ENCODE assay signal across 13 mouse cellular contexts in the genomic region with DNA sequence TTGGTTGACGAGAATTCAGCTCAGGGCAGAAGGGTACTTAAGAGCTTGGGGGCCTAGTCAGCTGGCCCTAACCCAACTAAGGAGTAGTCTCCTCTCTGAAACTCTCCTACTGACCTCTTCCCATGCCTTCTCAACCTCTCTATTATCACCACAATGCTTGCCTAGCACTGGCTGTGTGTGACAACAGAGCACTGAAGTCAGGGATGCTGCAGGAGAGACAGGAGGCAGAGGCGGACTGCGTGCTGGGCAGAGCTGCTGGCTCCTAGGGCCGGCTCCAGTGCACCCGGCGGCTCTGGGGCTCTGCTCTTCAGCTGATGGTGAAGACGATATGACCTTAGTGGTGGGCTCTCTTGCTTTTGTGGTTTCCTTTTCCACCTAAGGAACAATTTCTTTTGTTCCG.
DNase-seq lines count a peak whose midpoint lies in the region; ATAC-seq and TF ChIP-seq lines count a peak whose summit lies in the region.
"Had no signal": no experiment of that assay in that cellular context is flagged by ENCODE, and none has a peak within 500 bp of the region (broad histone marks: within the 10 kb centered on the region; RNA-seq: fewer than 3 reads in every experiment).

No protein-coding gene starts in this region.

- DNase-seq in heart, embryonic 10.5 days (ENCODE audit: low spot score), result no peak
- DNase-seq in MEL (ENCODE audit: low read depth, low spot score), result peak; percentile 86
- DNase-seq in thymus, postnatal 0 days (ENCODE audit: low spot score), result peak; percentile 40
- DNase-seq in right cerebral cortex, postnatal 14 days, result no peak
- no peak for DNase-seq in frontal cortex, adult 2 months (ENCODE audit: extremely low spot score in 1 of 2, low spot score in 1 of 2)
- DNase-seq: cerebellum, adult 18-20 months; kidney, adult 8-10 months; lung, adult 2 months had no signal

- no peak for TF ChIP-seq CTCF in MEL (IDR thresholded peaks at IDR 0.05 in 2 of 3, conservative IDR thresholded peaks at IDR 0.05 in 1 of 3; ENCODE audit: control insufficient read depth in 1 of 3, insufficient read depth in 1 of 3, low read depth in 2 of 3, low read length in 3 of 3, poor library complexity in 1 of 3, severe bottlenecking in 1 of 3)

- 0 out of 2 replicates have a peak, but pooled peaks cover 8% of the 10 kb centered on the region for H3K27me3 ChIP-seq in heart, embryonic 10.5 days (ENCODE audit: insufficient read depth, poor library complexity, severe bottlenecking)
- no peaks in the 10 kb centered on the region for H3K27me3 ChIP-seq in heart, embryonic 11.5 days (ENCODE audit: control insufficient read depth, insufficient read depth, low read length)
- no peaks in the 10 kb centered on the region for H3K27me3 ChIP-seq in MEL (ENCODE audit: control insufficient read depth in 1 of 2, insufficient read depth in 2 of 2, low read length in 2 of 2)
- H3K27me3 ChIP-seq in liver, embryonic 12.5 days (replicated peaks), result no peaks in the 10 kb centered on the region
- H3K27me3 ChIP-seq in forebrain, embryonic 13.5 days, result no peaks in the 10 kb centered on the region
- H3K27me3 ChIP-seq: hindbrain, embryonic 15.5 days had no signal

- TF ChIP-seq RAD21 in MEL (IDR thresholded peaks at IDR 0.05; ENCODE audit: low read depth, low read length), result no peak

- no peak overlapping the region for H3K4me2 ChIP-seq in heart, embryonic 11.5 days
- peak overlapping the region; percentile 11; the same call in 1 of the 2 replicates for H3K4me2 ChIP-seq in liver, embryonic 12.5 days
- H3K4me2 ChIP-seq in forebrain, embryonic 13.5 days, result no peak overlapping the region
- H3K4me2 ChIP-seq: hindbrain, embryonic 15.5 days had no signal

- peak overlapping the region; percentile 54; the same call in 1 of the 2 replicates for H3K27ac ChIP-seq in heart, embryonic 10.5 days
- H3K27ac ChIP-seq in heart, embryonic 11.5 days (ENCODE audit: low read depth, low read length), result no peak overlapping the region
- H3K27ac ChIP-seq in MEL (ENCODE audit: control insufficient read depth, low read depth, low read length), result peak overlapping the region; percentile 93
- peak overlapping the region; percentile 83 for H3K27ac ChIP-seq in liver, embryonic 12.5 days
- no peak overlapping the region for H3K27ac ChIP-seq in forebrain, embryonic 13.5 days
- H3K27ac ChIP-seq: hindbrain, embryonic 15.5 days had no signal

- no peak overlapping the region for H3K9ac ChIP-seq in heart, embryonic 11.5 days (ENCODE audit: low read depth, low read length)
- peak overlapping the region; percentile 66 for H3K9ac ChIP-seq in MEL (ENCODE audit: control insufficient read depth, low read depth, low read length, poor library complexity, severe bottlenecking)
- H3K9ac ChIP-seq in liver, embryonic 12.5 days, result no peak overlapping the region; the same call in 1 of the 2 replicates
- no peak overlapping the region for H3K9ac ChIP-seq in forebrain, embryonic 13.5 days
- H3K9ac ChIP-seq: hindbrain, embryonic 15.5 days had no signal

- TF ChIP-seq POLR2A in MEL (IDR thresholded peaks at IDR 0.05; ENCODE audit: control insufficient read depth in 1 of 2, insufficient read depth in 1 of 2, low read depth in 1 of 2, low read length in 2 of 2, poor library complexity in 1 of 2), result peak; percentile 27 to 54; a peak in 1 of 4 replicates

- no peaks in the 10 kb centered on the region for H3K9me3 ChIP-seq in heart, embryonic 10.5 days
- H3K9me3 ChIP-seq in heart, embryonic 11.5 days (replicated peaks; ENCODE audit: control insufficient read depth, low read length), result no peaks in the 10 kb centered on the region
- no peaks in the 10 kb centered on the region for H3K9me3 ChIP-seq in MEL (replicated peaks; ENCODE audit: insufficient read depth, low read length)
- H3K9me3 ChIP-seq in liver, embryonic 12.5 days (replicated peaks), result no peaks in the 10 kb centered on the region
- H3K9me3 ChIP-seq in forebrain, embryonic 13.5 days (replicated peaks), result no peaks in the 10 kb centered on the region
- H3K9me3 ChIP-seq: hindbrain, embryonic 15.5 days had no signal

- ATAC-seq in heart, embryonic 11.5 days (replicated peaks; ENCODE audit: insufficient number of reproducible peaks, low FRiP score, low TSS enrichment), result no peak
- no peak for ATAC-seq in liver, embryonic 12.5 days
- no peak for ATAC-seq in forebrain, embryonic 13.5 days

- H3K4me3 ChIP-seq in heart, embryonic 10.5 days, result no peak overlapping the region
- no peak overlapping the region for H3K4me3 ChIP-seq in heart, embryonic 11.5 days (ENCODE audit: low read depth, low read length)
- H3K4me3 ChIP-seq in MEL (ENCODE audit: control insufficient read depth in 1 of 2, insufficient read depth in 1 of 2, low read depth in 2 of 2, low read length in 2 of 2), result peak overlapping the region in 1 of 2 experiments; percentile 4; a peak in 1 of 4 replicates
- no peak overlapping the region for H3K4me3 ChIP-seq in liver, embryonic 12.5 days
- H3K4me3 ChIP-seq in forebrain, embryonic 13.5 days, result no peak overlapping the region
- H3K4me3 ChIP-seq: hindbrain, embryonic 15.5 days; layer of hippocampus, adult 2 months had no signal

- H3K79me2 ChIP-seq in MEL (ENCODE audit: control insufficient read depth, insufficient read depth, low read length, poor library complexity), result peaks cover 9% of the 10 kb centered on the region

- TF ChIP-seq EP300 in MEL (IDR thresholded peaks at IDR 0.05; ENCODE audit: low read depth in 1 of 2, low read length in 2 of 2), result no peak

- H3K36me3 ChIP-seq in heart, embryonic 10.5 days, result no peaks in the 10 kb centered on the region
- no peaks in the 10 kb centered on the region for H3K36me3 ChIP-seq in heart, embryonic 11.5 days (ENCODE audit: control insufficient read depth, insufficient read depth, low read length)
- H3K36me3 ChIP-seq in MEL (ENCODE audit: control insufficient read depth in 1 of 2, insufficient read depth in 2 of 2, low read length in 2 of 2), result peaks cover 0 to 54% of the 10 kb centered on the region in 2 experiments; a peak in 2 of 4 replicates
- no peaks in the 10 kb centered on the region for H3K36me3 ChIP-seq in liver, embryonic 12.5 days
- H3K36me3 ChIP-seq in forebrain, embryonic 13.5 days (ENCODE audit: poor library complexity, severe bottlenecking), result no peaks in the 10 kb centered on the region
- H3K36me3 ChIP-seq: hindbrain, embryonic 15.5 days had no signal

- WGBS in heart, embryonic 10.5 days, result 60% methylated on average over 8 of the region's 8 CpGs
- whole genome bisulfite sequencing in heart, embryonic 11.5 days (ENCODE audit: insufficient replicate concordance), result 60% methylated on average over 8 of the region's 8 CpGs
- 33% methylated on average over 8 of the region's 8 CpGs for WGBS in liver, embryonic 12.5 days (ENCODE audit: insufficient replicate concordance)
- 75% methylated on average over 8 of the region's 8 CpGs for WGBS in forebrain, embryonic 13.5 days

- H3K4me1 ChIP-seq in heart, embryonic 10.5 days, result peaks cover 41% of the 10 kb centered on the region
- H3K4me1 ChIP-seq in heart, embryonic 11.5 days (ENCODE audit: control insufficient read depth, insufficient read depth, low read length), result peaks cover 17% of the 10 kb centered on the region
- H3K4me1 ChIP-seq in MEL (ENCODE audit: control insufficient read depth in 1 of 2, insufficient read depth in 2 of 2, low read length in 2 of 2), result peaks cover 19 to 72% of the 10 kb centered on the region in 2 experiments
- H3K4me1 ChIP-seq in liver, embryonic 12.5 days, result peaks cover 96% of the 10 kb centered on the region
- H3K4me1 ChIP-seq in forebrain, embryonic 13.5 days, result peaks cover 17% of the 10 kb centered on the region; the same call in 1 of the 2 replicates

TF ChIP-seq in MEL, 35 proteins besides CTCF, POLR2A, EP300 and RAD21:
- TF ChIP-seq HCFC1 (IDR thresholded peaks at IDR 0.05; ENCODE audit: low read depth, low read length) (no peak), TAL1 (IDR thresholded peaks at IDR 0.05; ENCODE audit: low read length) (peak; percentile 29; the same call in 1 of the 2 replicates), GABPA (IDR thresholded peaks at IDR 0.05; ENCODE audit: low read depth, low read length) (no peak), TBP (IDR thresholded peaks at IDR 0.05; ENCODE audit: low read depth, low read length) (peak; percentile 79), ZNF384 (IDR thresholded peaks at IDR 0.05; ENCODE audit: low read depth, low read length) (no peak), GATA1 (IDR thresholded peaks at IDR 0.05; ENCODE audit: low read depth, low read length) (0 out of 2 replicates have a peak, but pooled peaks have one; percentile 26), JUND (IDR thresholded peaks at IDR 0.05; ENCODE audit: low read depth, low read length) (no peak), POLR2AphosphoS5 (IDR thresholded peaks at IDR 0.05; ENCODE audit: borderline replicate concordance, low read depth, low read length) (0 out of 2 replicates have a peak, but pooled peaks have one; percentile 2)

Comparison
In these comparisons a context has a peak if more than half of its experiments do, and no peak if none do; other contexts are left out.
1. H3K27ac ChIP-seq: peak in heart, embryonic 10.5 days (single experiment), MEL (single experiment) and liver, embryonic 12.5 days (single experiment); none in heart, embryonic 11.5 days (single experiment) and forebrain, embryonic 13.5 days (single experiment).
2. DNase-seq: peak in MEL (single experiment) and thymus, postnatal 0 days (single experiment); none in heart, embryonic 10.5 days (single experiment), right cerebral cortex, postnatal 14 days (single experiment) and frontal cortex, adult 2 months (0 of 2).